Mouse (Mus musculus) thymus, postnatal 14 days (tissue): ENCODE data around the gene Mecr.
"Not testable (repeated sequence)": the region's sequence is repeated elsewhere in the genome, so short reads cannot be mapped to it uniquely, and the experiment has no call there.

ENCODE experiments used
- DNase-seq: peaks from one replicate; pipeline ENCODE4 v3.0.0; 2021

Gene Mecr

DNA sequence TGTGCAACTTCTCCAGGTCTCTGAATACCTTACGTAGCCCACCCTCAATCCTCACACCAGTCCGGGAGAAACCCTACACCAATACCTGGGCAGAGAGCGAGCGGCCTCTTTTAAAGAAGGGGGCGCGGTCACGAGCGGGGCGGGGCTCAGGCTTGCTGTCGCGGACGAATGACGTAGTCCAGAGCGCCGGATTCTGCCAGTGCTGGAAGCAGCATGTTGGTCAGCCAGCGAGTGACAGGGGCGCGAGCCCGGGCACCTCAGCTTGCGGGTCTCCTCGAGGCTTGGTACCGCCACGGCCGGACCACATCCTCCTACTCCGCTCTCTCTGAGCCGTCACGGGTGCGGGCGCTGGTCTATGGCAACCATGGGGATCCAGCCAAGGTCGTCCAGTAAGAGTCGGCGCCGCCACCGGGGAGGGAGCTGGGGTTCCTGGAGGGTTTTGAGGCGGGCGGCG lies at the start of gene Mecr:
Mecr (plus strand) TSS at position 181 of the 454 bp plus-strand sequence.
- peak; percentile 92 for DNase-seq

DNA sequence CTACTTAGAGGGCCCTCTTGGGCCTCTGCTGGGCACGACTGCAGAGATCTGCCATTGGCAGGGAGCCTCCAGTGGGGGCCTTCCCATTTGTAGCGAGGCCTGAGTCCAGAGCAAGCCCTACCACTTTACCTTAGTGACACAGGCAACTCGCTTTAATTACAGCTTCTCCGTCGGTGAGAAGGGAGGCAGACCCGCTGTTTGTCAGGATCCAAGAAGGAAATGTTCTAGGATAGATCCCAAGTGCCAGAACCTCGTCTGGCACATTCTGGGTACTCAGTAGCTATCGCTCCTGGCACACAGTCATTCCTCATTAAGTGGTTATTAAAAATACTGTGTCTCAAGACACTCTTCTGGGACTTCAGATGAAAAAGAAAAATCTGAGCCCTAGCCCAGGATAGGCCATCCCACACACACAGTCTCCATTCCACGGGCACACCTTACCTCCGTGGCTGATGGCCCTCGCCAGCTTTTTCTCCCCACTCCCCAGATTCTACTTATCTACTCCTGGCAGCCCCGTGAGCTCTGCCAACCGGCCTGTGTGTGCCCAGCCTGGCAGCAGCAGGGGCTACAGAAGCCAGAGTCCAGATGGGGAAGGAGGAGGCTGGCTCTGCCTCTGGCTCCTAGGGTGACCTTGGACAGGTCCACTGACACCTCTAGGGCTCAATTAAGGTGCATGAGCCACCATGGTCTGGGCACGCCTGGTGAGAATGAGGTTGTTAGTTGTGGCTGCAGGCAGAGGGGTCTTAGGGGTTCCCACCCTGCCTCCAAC lies 46.8 kb upstream of the Mecr start:
- no peak for DNase-seq

DNA sequence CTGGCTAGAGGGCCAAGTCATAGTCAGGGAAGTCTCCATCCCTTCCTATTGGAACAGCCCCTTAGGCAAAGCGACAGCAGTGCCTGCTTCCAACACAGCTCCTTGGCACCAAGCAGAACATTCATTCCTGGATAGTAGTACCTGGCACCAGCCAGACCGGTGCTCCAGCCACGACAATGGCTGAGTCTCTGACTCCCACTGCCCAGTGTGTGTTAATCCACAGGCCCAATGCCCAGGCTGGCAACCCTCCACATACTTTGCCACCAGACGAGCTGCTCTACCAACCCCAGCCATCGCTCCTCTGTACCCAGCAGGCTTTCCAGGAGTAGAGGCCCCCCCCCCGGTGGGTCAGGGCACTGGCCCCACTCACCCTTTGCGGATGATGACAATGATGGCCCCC lies 45.8 kb upstream of the Mecr start:
- DNase-seq = no peak

DNA sequence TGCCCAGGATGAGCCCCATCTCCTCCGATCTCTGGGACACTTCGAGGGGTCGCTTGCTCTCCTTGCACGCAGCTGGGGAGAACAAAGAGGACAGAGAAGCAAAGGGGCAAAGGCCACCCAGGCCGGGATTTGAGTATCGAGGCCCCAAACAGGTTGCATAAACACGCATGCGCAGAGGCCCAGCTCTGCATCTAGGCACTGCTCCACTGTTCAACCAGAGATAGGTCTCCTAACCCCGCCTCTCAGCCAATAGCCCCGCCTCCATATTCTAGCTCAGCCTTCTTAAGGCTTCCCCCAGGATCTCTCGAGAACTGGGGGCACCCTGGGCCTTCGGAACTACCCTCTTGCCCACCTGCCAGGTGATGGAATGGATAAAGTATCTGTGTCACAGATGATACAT lies 45.4 kb upstream of the Mecr start:
- DNase-seq = no peak

DNA sequence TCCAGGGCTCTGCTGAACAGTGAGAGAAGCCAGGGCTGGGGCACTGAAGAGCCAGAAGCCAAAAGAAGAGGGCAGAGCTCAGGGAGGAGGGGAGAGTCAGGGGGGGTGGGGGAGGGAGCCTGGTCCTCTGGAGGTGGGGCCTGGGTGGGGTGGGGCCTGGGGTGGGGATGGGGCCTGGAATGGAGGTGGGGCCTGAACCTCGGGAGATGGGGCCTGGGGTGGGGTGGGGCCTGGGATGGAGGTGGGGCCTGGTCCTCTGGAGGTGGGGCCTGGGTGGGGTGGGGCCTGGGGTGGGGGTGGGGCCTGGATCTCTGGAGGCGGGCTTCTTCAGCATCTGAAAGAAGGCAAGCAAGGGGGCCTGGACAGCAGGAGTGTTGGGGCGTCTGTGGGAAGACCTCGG lies 44.3 kb upstream of the Mecr start:
- no peak for DNase-seq

DNA sequence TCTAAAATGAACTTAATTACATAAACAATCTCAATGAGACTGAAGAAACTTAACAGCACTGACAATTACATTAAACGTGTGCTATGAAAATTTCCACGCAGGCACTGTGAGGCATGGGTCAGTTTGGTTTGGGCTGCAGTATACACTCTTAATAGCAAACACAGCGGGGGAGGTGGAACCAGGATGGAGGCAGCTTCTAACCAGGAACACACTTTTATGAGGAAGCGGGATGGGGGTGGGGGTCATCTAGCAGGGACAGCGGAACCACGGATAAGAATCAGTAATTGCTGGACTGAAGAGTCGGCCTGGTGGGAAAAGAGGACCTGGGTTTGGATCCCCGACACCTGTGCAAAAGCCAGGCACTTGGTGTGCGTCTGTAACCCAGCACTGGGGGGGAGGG lies 39.4 kb upstream of the Mecr start:
- no peak for DNase-seq

DNA sequence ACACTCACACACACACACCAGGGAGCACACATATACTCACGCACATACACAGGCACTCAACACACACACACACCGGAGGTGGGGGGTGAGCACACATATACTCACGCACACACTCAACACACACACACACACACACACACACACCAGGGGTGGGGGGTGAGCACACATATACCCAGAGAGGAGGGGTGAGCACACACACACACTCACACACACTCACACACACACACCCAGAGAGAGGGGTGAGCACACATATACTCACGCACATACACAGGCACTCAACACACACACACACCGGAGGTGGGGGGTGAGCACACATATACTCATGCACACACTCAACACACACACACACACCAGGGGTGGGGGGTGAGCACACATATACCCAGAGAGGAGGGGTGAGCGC lies 38.5 kb upstream of the Mecr start:
- not testable (repeated sequence) for DNase-seq

DNA sequence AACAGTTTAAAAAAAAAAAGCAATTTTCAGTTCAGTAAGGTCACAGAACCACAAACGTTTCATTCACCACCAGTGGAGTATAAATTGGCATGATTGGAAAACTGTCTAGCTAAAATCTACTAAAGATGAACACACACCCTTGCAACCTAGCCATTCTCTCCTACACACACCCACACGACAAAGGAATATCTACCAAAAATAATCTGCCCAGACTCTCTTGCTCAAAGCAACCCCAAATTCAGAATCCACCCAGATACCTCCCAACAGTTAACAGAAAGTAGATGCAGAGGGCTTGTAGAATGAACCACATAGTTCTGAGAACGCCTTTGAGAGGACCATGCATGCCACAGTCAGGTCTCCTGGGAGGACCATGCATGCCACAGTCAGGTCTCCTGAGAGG lies 38.0 kb upstream of the Mecr start:
- no peak for DNase-seq

DNA sequence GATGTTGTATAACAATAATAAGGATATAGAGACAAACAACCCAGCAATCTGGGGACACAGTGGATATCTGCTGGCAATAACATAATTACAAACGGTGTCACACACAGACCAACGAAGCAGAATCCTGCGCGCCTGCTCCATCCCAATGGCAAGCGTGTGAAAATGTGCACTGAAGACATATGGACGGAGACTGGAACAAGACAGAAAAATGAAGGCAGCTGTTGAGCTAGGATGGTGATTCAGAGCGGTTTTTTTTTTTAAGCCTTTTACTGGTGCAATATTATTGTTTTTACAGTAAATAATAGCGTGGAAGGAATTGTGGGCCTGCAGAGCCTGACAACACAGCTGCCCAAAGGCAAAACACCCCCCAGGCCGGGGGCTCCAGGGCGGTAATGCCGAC lies 30.8 kb upstream of the Mecr start:
- DNase-seq = no peak

DNA sequence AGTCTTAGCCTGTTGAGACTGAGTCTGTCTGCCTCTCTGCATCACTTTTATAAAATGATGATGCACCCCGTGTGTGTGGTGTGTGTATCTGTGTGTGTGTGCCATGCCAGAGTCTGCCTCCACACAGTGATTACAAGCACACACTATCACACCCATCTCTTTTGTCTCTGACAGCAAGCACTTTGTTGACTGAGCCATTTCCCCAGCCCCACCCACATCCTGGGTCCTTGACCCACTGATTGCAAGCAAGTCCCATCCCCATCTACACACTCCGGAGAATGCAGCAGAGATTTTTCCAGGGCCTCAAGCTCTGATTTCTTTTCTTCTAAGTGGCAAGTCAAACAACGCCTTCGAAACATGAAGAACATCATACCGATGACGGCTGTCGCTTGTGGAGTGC lies 29.5 kb upstream of the Mecr start:
- no peak for DNase-seq

DNA sequence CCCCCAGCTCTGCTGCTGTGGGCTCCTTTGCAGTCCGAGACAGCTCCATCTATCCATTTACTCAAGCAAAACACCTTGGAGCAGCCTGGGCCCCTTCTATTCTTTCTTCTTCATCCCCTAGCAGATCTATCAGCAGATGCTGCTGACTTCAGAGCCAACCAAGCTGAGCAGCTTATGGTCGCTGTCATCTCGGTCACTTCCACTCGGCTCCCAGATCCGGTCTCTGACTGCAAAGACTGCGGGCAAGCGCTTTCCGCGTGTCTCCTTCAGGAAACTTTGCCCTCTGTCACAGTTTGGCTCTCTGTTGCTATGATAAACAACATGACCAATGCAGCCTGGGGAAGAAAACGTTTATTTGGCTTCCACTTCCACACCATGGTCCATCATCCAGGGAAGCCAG lies 28.4 kb upstream of the Mecr start:
- no peak for DNase-seq

DNA sequence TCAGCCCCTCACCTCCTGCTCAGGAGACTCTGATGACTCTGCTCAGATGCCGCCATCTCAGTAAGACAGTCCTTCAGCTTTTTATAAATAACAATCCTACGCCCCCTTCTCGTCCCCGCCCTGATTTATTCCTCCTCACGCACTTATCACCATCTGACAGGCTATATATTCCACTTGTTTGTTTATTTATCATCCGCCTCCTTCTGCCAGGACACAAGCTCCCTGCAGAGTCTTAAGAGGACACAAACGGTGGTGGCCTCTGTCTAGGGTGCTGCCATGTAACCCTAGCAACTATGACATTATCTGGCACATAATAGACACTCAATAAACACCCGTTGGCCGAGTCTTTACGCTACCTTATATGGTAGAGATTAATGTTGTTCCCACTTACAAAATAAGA lies 27.5 kb upstream of the Mecr start:
- no peak for DNase-seq

DNA sequence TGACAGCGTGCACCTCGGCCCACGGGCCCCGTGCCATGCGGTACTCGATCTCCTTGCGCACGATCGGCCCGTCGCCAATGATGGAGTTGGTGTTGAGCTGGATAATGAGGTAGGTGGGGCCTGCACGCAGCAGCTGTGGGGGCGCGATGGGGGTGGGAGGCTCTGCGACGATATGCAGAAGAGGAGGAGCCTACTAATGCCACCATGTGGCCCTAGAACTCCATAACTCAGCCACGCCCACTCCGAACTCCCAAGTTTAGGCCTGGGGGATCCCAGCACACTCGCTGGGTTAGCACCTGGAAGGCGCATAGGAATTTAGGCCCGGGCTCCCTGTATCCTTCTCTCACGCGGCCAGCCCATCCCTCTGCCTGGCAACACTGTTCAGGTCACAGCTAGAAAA lies 24.3 kb upstream of the Mecr start:
- DNase-seq = no peak

DNA sequence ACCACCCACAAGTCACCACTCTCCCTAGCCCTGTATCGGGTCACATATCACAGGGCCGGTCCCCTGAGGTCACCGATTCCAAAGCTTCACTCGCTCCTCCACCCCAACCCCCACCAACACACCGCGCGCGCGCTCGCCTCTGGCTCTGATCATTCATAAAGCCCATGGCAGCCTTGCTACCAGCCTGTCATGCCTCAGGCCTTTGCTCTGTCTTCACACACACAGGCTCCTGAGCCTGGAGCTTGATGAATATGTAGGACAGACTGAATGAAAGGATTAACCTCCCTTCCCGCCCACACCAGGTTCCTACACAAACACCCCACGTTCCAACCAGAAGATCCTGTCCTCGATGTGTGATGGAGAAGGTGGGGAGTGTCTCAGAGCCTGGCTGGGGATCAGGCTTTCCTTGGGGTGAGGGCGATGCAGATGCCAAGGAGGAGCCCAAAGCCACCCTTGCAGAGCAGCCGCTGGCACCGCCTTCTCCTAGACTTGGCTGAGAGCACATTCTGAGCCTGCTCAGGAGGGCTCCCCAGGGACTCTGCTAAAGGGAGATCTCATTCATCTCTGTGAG lies 22.0 kb upstream of the Mecr start:
- no peak for DNase-seq

DNA sequence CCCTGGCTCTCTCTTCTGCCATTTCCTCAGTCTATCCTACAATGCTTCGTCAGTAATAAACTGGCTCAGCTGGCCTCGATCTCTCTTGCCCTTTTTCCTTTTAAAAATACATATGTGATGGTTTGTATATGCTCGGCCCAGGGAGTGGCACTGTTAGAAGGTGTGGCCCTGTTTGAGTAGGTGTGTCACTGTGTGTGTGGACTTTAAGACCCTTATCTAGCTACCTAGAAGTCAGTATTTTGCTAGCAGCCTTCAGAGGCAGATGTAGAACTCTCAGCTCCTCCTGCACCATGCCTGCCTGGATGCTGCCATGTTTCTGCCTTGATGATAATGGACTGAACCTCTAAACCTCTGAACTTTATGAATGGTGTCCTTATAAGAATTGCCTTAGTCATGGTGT lies 20.7 kb upstream of the Mecr start:
- DNase-seq = no peak

DNA sequence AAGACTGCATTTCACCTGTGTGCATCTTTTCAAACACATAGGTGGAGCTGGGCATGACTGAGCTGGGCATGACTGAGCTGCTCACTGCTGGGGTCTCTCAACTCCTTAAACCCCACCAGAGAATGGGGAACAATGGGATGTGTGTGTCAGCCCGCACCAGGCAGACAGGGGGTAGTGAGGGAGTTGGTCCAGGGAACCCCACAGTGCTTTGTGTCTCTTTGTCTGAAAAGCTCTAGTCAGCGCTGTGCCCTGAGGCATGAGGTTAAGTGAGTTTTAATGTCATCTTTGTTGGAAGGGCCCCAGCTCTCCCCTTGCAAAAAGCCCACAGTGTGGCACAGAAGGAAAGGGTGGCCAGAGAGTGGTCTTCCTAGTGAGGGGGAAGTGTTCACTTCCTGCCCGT lies 18.3 kb upstream of the Mecr start:
- no peak for DNase-seq

DNA sequence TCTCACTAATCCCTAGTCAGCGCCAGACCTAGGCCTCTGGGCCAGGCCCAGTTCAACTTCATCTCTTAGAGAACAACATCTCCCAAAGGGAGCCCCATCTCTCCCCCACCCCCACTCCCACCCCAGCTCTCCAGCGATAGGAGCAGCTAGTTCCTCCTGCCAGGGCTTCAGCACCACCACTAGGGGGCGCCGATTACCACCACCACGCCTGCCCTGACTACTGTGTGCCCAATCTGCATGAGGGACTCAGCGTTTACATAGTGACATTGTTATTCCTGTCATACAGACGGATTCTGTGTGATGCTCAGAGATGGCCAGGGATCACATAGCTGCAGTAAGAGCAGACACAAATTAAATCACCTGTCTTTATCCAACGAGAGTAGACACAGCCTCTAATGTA lies 17.4 kb upstream of the Mecr start:
- DNase-seq = peak; percentile 69

DNA sequence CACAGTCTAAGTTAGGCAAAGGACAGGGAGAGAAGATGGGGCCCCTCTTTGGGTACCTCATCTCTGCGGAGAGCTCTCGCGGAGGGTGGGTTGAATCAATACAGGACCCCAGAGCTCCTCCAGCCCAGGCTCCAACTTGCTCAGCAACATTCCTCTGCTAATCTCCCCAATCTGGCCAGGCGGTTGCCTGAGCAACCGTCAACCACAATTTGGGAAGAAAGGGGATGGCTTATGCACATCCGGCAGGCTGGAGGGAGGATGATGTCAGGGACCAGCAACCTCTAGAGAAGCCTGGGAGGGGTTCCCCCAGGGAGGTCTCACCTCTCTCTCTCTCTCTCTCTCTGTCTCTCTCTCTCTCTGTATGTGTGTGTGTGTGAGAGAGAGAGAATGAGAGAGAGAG lies 16.4 kb upstream of the Mecr start:
- DNase-seq = no peak

DNA sequence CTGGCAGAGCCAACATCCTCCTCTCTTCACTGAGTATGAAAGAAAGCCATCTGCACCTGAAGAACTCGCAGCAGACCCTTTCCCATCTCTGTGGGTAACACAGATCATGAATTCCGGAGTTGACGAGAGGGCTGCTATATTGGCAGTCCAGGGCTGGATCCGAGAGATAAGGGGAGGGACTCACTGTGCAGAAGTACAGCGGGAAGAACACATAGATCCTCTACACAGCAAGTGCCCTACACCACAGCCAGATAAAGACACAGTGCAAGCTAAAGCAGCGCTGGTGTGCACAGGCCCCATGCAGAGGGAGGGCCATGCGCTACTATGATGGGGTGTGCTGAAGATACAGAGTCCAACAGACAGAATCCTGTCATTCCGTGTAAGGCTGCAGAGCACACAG lies 14.1 kb upstream of the Mecr start:
- no peak for DNase-seq

DNA sequence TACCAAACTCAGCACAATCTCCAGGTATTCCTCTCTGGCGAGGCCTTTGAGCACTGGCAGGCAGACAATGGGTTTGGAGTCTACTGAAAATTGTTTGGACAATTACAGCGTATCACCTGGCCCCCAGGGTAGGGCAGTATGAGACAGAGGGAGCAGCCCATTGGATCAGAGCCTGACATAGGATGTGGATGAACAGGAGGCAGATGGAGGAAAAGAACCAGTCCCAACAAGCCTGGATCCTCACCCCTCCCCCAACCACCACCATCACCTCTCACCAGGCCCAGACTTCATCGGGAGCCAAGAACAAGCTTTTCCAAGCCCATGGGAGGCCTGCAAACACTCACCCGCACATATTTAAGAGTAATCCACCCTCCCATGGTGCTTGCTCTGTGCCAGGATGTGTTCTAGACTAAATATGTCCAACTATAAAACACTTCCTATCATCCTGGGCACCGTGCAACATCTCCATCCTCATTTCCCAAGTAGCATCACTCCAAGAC lies 11.7 kb upstream of the Mecr start:
- DNase-seq = no peak

DNA sequence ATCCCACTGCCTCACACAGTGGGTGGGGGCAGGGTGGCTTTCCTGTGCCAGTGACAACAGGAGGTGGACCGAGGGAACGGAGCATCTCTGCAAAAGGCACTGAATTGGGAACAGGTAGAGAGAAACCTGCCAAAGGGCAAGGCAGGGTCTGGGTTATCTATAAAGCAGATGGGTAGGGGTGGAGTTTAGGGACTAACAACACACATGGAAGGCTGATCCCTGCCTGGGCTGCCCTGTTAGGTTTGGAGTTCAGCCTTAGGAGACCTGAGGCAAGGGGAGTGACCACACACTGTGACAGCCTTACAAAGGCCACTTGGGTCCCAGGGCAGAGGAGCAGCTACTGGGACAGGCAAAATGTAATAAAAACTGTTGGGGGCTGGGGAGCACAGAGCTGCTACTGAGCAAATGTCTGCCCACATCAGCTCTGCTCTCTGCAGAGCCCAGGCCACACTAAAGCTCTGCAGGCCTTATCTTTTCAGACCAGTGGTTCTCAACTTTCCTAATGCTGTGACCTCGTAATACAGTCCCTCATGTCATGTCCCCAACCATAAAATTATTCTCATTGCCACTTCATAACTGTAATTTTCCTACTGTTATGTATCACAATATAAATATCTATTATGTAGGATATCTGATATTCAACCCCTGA lies 10.4 kb upstream of the Mecr start:
- DNase-seq = no peak

DNA sequence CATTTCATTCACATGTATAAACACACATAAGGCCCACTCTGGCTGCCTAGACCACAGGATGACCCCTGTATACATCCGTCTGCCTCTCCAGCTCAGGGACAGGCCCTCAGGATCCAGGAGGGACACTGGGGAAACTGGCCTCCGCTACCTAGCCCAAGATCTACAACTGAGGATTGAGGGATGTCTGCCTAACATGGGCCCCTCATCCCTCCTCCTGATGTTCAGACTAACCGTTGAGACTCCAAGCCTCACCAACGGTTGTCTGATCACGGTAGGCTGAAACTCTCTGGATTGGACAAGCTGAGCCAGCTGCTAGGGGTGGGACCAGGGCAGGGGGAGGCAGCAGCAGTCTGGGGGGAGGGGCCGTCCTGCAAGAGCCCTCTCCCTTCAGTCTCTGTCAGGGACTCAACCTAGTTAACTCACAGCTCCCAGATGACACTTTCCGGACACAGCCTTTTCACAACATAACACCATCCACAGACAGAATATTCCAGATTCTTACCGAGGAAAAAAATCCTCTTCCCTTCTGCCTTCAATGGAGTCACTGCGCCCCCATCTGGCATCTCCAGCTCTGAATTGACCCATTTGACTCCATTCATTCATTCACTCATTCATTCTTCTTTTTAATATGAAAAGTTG lies 9.2 kb upstream of the Mecr start:
- no peak for DNase-seq

DNA sequence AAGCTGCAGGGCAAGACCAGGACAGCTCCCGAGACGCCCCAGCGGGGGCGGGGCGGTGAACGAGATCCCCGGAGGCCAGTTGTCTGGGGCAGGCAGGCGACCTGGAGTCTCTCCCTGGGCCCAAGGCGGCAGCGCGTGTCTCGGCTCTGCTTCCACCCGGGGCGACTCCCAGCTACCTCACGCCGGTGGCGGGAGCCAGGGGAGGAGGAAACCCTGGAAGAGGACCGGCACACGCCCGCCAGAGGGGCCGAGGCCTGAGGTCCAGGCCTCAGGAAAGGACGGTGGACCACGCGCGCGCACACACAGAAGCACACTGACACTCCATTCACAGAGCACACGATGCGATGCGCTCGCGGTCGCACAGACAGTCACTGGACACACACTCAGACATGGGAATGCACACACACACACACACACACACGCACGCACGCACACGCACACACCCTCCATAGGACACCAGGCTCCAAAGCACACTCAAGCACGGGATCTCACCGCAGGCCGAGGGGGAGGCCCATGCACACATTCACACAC lies 6.9 kb upstream of the Mecr start:
- DNase-seq = peak; percentile 10
